Mouse (Mus musculus): ENCODE results near the gene Adprhl1. TPM values are rescaled to one million over a fixed set of nuclear protein-coding genes. Genes with fewer than 3 reads are reported as not detected.

The Adprhl1 gene
- polyA plus RNA-seq, 1 experiment from 2014 or later = not detected

DNA sequence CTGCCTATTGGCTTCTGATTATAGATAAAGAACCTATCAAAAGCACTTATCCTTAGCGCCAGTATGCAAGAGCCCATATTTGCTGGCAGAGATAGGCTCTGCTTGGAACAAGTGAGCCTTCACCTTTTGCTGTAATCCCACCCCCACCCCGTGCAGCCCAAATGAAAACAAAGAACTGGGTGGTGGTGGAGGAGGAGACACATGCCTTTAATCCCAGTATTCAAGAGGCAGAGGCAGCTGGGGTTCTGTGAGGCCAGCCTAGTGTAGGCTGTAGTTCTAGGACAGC is 72.3 kb downstream of the Adprhl1 start:
- DNase-seq = no peak
- 39% methylated on average over 2 of the region's 2 CpGs for WGBS
- peaks cover 26% of the 10 kb centered on the region for H3K36me3 ChIP-seq (ENCODE audit: control insufficient read depth, insufficient read depth, low read length)
- H3K4me3 ChIP-seq (replicated peaks; ENCODE audit: low read depth, low read length) = no peak overlapping the region
- no peak overlapping the region for H3K27ac ChIP-seq (replicated peaks; ENCODE audit: low read depth, low read length)
- no peak for ATAC-seq (ENCODE audit: low FRiP score, low TSS enrichment)
- H3K4me1 ChIP-seq (ENCODE audit: control insufficient read depth, insufficient read depth, low read length) = no peaks in the 10 kb centered on the region
- H3K27me3 ChIP-seq (ENCODE audit: control insufficient read depth, insufficient read depth, low read length) = no peaks in the 10 kb centered on the region
- H3K9me3 ChIP-seq (ENCODE audit: control insufficient read depth, low read length) = no peaks in the 10 kb centered on the region
- H3K9ac ChIP-seq (replicated peaks; ENCODE audit: low read length) = no peak overlapping the region
- H3K4me2 ChIP-seq (ENCODE audit: low read length) = no peak overlapping the region

DNA sequence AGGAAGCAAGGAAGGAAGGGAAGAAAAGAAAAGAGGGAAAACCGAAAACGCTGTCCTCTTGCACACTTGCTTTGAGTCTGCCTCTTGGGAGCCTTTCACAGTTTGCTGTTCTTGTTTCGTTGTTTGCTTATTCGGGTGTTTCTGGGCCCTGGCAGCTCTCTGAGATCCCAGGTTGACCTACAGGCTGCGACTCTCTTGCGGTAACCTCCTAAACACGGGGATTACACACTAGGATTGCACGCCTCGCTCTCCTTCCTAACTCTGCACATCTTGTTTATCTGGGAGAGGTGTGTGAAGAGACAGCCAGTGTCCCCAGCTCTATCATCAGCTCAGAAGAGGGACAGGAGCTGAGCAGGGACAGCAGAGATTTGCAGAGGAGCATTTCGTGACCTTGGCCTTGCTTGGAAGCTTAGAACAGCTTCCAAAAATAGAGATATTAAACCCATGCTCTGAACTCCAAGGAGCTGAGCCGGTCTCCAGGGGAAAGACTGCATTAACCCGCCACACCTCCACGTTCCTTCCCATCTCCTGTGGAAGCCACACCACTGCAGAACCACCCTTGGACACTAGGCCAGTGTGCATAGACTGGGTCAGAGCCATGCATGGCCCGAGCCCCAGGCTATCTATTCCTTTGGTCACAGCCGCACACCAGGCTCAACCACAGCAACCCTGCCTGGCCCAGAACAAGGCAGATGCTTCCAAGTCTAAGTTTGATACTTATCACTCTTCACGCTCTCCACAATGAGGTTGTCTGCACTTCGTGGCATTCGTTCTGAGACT is 72.9 kb downstream of the Adprhl1 start:
- 88% methylated on average over 18 of the region's 18 CpGs for WGBS
- no peak for ATAC-seq (ENCODE audit: low FRiP score, low TSS enrichment)
- Histone ChIP-seq H3K9ac (replicated peaks; ENCODE audit: low read length) (no peak overlapping the region), H3K27me3 (ENCODE audit: control insufficient read depth, insufficient read depth, low read length) (no peaks in the 10 kb centered on the region), H3K4me2 (ENCODE audit: low read length) (no peak overlapping the region), H3K4me1 (ENCODE audit: control insufficient read depth, insufficient read depth, low read length) (no peaks in the 10 kb centered on the region), H3K36me3 (ENCODE audit: control insufficient read depth, insufficient read depth, low read length) (peaks cover 31% of the 10 kb centered on the region), H3K27ac (replicated peaks; ENCODE audit: low read depth, low read length) (no peak overlapping the region), H3K9me3 (ENCODE audit: control insufficient read depth, low read length) (no peaks in the 10 kb centered on the region), H3K4me3 (replicated peaks; ENCODE audit: low read depth, low read length) (no peak overlapping the region)
- no peak for DNase-seq

DNA sequence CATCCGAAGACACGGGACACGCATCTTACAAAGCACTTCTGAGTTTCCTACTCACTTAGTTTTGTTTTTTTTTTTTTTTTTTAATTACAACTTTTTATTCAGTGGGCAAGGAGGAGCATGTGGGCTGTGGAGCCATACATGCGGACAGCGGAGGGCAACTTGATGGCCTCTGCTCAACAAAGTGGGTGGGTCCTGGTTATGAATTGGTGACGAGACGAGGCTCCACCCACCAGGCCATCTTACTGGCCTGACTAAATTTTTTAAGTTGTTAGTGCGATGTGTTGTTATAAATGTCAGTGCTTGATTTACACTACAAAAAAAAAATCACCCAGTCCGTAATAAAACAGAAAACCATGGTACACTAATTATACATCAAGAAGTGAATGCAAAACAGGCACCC is 73.6 kb downstream of the Adprhl1 start:
- 90% methylated on average over 9 of the region's 9 CpGs for WGBS
- no peak for ATAC-seq (ENCODE audit: low FRiP score, low TSS enrichment)
- Histone ChIP-seq H3K4me3 (replicated peaks; ENCODE audit: low read depth, low read length) (no peak overlapping the region), H3K9ac (replicated peaks; ENCODE audit: low read length) (no peak overlapping the region), H3K4me2 (ENCODE audit: low read length) (no peak overlapping the region), H3K4me1 (ENCODE audit: control insufficient read depth, insufficient read depth, low read length) (no peaks in the 10 kb centered on the region), H3K27me3 (ENCODE audit: control insufficient read depth, insufficient read depth, low read length) (no peaks in the 10 kb centered on the region), H3K36me3 (ENCODE audit: control insufficient read depth, insufficient read depth, low read length) (peaks cover 36% of the 10 kb centered on the region), H3K9me3 (ENCODE audit: control insufficient read depth, low read length) (no peaks in the 10 kb centered on the region), H3K27ac (replicated peaks; ENCODE audit: low read depth, low read length) (no peak overlapping the region)
- no peak for DNase-seq

GRCm38 (mm10) chr8:13179948-13180347 is 74.0 kb downstream of the Adprhl1 start:
- ATAC-seq (ENCODE audit: low FRiP score, low TSS enrichment) = no peak
- 82% methylated on average over 7 of the region's 7 CpGs for WGBS
- Histone ChIP-seq H3K36me3 (ENCODE audit: control insufficient read depth, insufficient read depth, low read length) (peaks cover 40% of the 10 kb centered on the region), H3K9ac (replicated peaks; ENCODE audit: low read length) (no peak overlapping the region), H3K27ac (replicated peaks; ENCODE audit: low read depth, low read length) (no peak overlapping the region), H3K27me3 (ENCODE audit: control insufficient read depth, insufficient read depth, low read length) (no peaks in the 10 kb centered on the region), H3K4me2 (ENCODE audit: low read length) (no peak overlapping the region), H3K4me1 (ENCODE audit: control insufficient read depth, insufficient read depth, low read length) (no peaks in the 10 kb centered on the region), H3K4me3 (replicated peaks; ENCODE audit: low read depth, low read length) (no peak overlapping the region), H3K9me3 (ENCODE audit: control insufficient read depth, low read length) (no peaks in the 10 kb centered on the region)
- no peak for DNase-seq

DNA sequence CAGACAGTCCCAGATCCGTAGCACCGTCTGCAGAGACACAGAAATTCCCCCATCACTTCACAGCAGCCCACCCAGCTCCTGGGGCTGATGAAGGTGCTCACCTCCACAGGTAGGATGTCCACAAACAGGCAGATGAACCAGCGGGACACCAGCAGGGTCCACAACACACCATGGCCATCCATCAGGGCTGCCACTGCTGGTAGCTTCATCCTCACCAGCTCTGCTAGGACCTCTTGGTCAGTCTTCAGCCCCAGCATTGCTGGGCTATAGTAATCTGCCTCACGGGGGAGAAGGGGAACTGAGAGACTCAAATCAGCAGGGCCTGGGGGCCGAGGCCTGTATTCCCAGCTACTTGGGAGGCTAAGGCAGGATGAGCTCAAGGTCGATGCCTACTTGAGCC is 74.5 kb downstream of the Adprhl1 start:
- Histone ChIP-seq H3K4me1 (ENCODE audit: control insufficient read depth, insufficient read depth, low read length) (no peaks in the 10 kb centered on the region), H3K9me3 (ENCODE audit: control insufficient read depth, low read length) (no peaks in the 10 kb centered on the region), H3K27me3 (ENCODE audit: control insufficient read depth, insufficient read depth, low read length) (no peaks in the 10 kb centered on the region), H3K4me2 (ENCODE audit: low read length) (no peak overlapping the region), H3K4me3 (replicated peaks; ENCODE audit: low read depth, low read length) (no peak overlapping the region), H3K36me3 (ENCODE audit: control insufficient read depth, insufficient read depth, low read length) (peaks cover 43% of the 10 kb centered on the region), H3K27ac (replicated peaks; ENCODE audit: low read depth, low read length) (no peak overlapping the region), H3K9ac (replicated peaks; ENCODE audit: low read length) (no peak overlapping the region)
- no peak for ATAC-seq (ENCODE audit: low FRiP score, low TSS enrichment)
- DNase-seq = no peak
- 81% methylated on average over 6 of the region's 6 CpGs for WGBS

DNA sequence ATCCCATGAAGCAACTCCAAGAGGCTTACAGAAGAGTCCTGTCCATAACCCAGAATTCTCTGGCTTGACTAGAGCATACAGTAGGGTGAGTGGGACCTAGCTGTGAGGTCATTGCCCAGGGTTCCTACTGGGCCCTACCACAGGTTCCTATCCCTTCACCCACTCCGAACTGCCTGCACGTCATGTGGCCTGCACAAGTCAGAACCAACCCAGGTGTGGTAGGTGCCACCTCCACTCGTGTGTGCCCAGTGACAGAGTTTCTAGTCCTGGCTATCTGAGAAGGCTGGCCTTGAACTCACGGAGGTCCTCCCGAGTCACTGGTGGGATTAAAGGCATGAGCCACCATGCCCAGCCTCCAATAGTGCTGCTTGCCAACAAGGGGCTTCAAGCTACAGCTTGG is 75.8 kb downstream of the Adprhl1 start:
- H3K27me3 ChIP-seq (ENCODE audit: control insufficient read depth, insufficient read depth, low read length) = no peaks in the 10 kb centered on the region
- DNase-seq = no peak
- H3K9me3 ChIP-seq (ENCODE audit: control insufficient read depth, low read length) = no peaks in the 10 kb centered on the region
- peaks cover 54% of the 10 kb centered on the region for H3K36me3 ChIP-seq (ENCODE audit: control insufficient read depth, insufficient read depth, low read length)
- no peaks in the 10 kb centered on the region for H3K4me1 ChIP-seq (ENCODE audit: control insufficient read depth, insufficient read depth, low read length)
- no peak overlapping the region for H3K4me2 ChIP-seq (ENCODE audit: low read length)
- no peak overlapping the region for H3K27ac ChIP-seq (replicated peaks; ENCODE audit: low read depth, low read length)
- ATAC-seq (ENCODE audit: low FRiP score, low TSS enrichment) = no peak
- H3K4me3 ChIP-seq (replicated peaks; ENCODE audit: low read depth, low read length) = no peak overlapping the region
- 96% methylated on average over 5 of the region's 5 CpGs for WGBS
- H3K9ac ChIP-seq (replicated peaks; ENCODE audit: low read length) = no peak overlapping the region

GRCm38 (mm10) chr8:13177173-13177852 is 76.6 kb downstream of the Adprhl1 start:
- no peaks in the 10 kb centered on the region for H3K27me3 ChIP-seq (ENCODE audit: control insufficient read depth, insufficient read depth, low read length)
- H3K27ac ChIP-seq (replicated peaks; ENCODE audit: low read depth, low read length) = no peak overlapping the region
- H3K9ac ChIP-seq (replicated peaks; ENCODE audit: low read length) = no peak overlapping the region
- H3K9me3 ChIP-seq (ENCODE audit: control insufficient read depth, low read length) = no peaks in the 10 kb centered on the region
- ATAC-seq (ENCODE audit: low FRiP score, low TSS enrichment) = no peak
- H3K4me2 ChIP-seq (ENCODE audit: low read length) = no peak overlapping the region
- DNase-seq = no peak
- H3K4me1 ChIP-seq (ENCODE audit: control insufficient read depth, insufficient read depth, low read length) = no peaks in the 10 kb centered on the region
- H3K36me3 ChIP-seq (ENCODE audit: control insufficient read depth, insufficient read depth, low read length) = peaks cover 62% of the 10 kb centered on the region
- H3K4me3 ChIP-seq (replicated peaks; ENCODE audit: low read depth, low read length) = no peak overlapping the region
- WGBS = 92% methylated on average over 7 of the region's 7 CpGs

GRCm38 (mm10) chr8:13175650-13176049 is 78.3 kb downstream of the Adprhl1 start:
- Histone ChIP-seq H3K27me3 (ENCODE audit: control insufficient read depth, insufficient read depth, low read length) (no peaks in the 10 kb centered on the region), H3K9ac (replicated peaks; ENCODE audit: low read length) (no peak overlapping the region), H3K4me1 (ENCODE audit: control insufficient read depth, insufficient read depth, low read length) (no peaks in the 10 kb centered on the region), H3K4me2 (ENCODE audit: low read length) (no peak overlapping the region), H3K27ac (replicated peaks; ENCODE audit: low read depth, low read length) (no peak overlapping the region), H3K9me3 (ENCODE audit: control insufficient read depth, low read length) (no peaks in the 10 kb centered on the region), H3K36me3 (ENCODE audit: control insufficient read depth, insufficient read depth, low read length) (peaks cover 77% of the 10 kb centered on the region), H3K4me3 (replicated peaks; ENCODE audit: low read depth, low read length) (no peak overlapping the region)
- no peak for DNase-seq
- no peak for ATAC-seq (ENCODE audit: low FRiP score, low TSS enrichment)
- WGBS = 93% methylated on average over 1 of the region's 1 CpGs

GRCm38 (mm10) chr8:13174811-13175210 is 79.2 kb downstream of the Adprhl1 start:
- H3K27ac ChIP-seq (replicated peaks; ENCODE audit: low read depth, low read length) = no peak overlapping the region
- no peaks in the 10 kb centered on the region for H3K9me3 ChIP-seq (ENCODE audit: control insufficient read depth, low read length)
- DNase-seq (no peak), ATAC-seq (ENCODE audit: low FRiP score, low TSS enrichment) (no peak)
- H3K36me3 ChIP-seq (ENCODE audit: control insufficient read depth, insufficient read depth, low read length) = peaks cover 86% of the 10 kb centered on the region
- no peak overlapping the region for H3K4me2 ChIP-seq (ENCODE audit: low read length)
- 91% methylated on average over 4 of the region's 4 CpGs for WGBS
- no peak overlapping the region for H3K4me3 ChIP-seq (replicated peaks; ENCODE audit: low read depth, low read length)
- no peaks in the 10 kb centered on the region for H3K4me1 ChIP-seq (ENCODE audit: control insufficient read depth, insufficient read depth, low read length)
- no peaks in the 10 kb centered on the region for H3K27me3 ChIP-seq (ENCODE audit: control insufficient read depth, insufficient read depth, low read length)
- H3K9ac ChIP-seq (replicated peaks; ENCODE audit: low read length) = no peak overlapping the region

All from midbrain, embryonic 14.5 days (tissue).